In genomic region chr9:70048751-70049415, GRCm38 (mm10) we compare ENCODE assay signal across 9 mouse cellular contexts. TPM values are rescaled to one million over a fixed set of nuclear protein-coding genes. Genes with fewer than 3 reads are reported as not detected.
A peak's percentile ranks its signal among the peaks of the same experiment; 100 is the strongest.
DNase-seq lines count a peak whose midpoint lies in the region; ATAC-seq lines count a peak whose summit lies in the region.
"Had no signal": no experiment of that assay in that cellular context is flagged by ENCODE, and none has a peak within 500 bp of the region (broad histone marks: within the 10 kb centered on the region; RNA-seq: fewer than 3 reads in every experiment).

No protein-coding gene starts in this region.

- H3K4me2 ChIP-seq in midbrain, embryonic 11.5 days, result no peak overlapping the region
- no peak overlapping the region for H3K4me2 ChIP-seq in midbrain, embryonic 16.5 days (ENCODE audit: low read length)
- no peak overlapping the region for H3K4me2 ChIP-seq in kidney, embryonic 16.5 days (replicated peaks; ENCODE audit: low read depth, low read length)
- no peak overlapping the region for H3K4me2 ChIP-seq in stomach, embryonic 16.5 days (ENCODE audit: low read depth, low read length)

- H3K9me3 ChIP-seq in midbrain, embryonic 11.5 days (ENCODE audit: control insufficient read depth, low read length), result no peaks in the 10 kb centered on the region
- H3K9me3 ChIP-seq in midbrain, embryonic 16.5 days (replicated peaks; ENCODE audit: control insufficient read depth, low read length, poor library complexity, severe bottlenecking), result no peaks in the 10 kb centered on the region
- no peaks in the 10 kb centered on the region for H3K9me3 ChIP-seq in kidney, embryonic 16.5 days (ENCODE audit: low read length)
- H3K9me3 ChIP-seq in stomach, embryonic 16.5 days (replicated peaks; ENCODE audit: control insufficient read depth, low read length), result no peaks in the 10 kb centered on the region

- no peaks in the 10 kb centered on the region for H3K36me3 ChIP-seq in midbrain, embryonic 11.5 days (ENCODE audit: control insufficient read depth, insufficient read depth, low read length)
- no peaks in the 10 kb centered on the region for H3K36me3 ChIP-seq in midbrain, embryonic 16.5 days (ENCODE audit: control insufficient read depth, insufficient read depth, low read length)
- no peaks in the 10 kb centered on the region for H3K36me3 ChIP-seq in kidney, embryonic 16.5 days (ENCODE audit: insufficient read depth, low read length)
- H3K36me3 ChIP-seq in stomach, embryonic 16.5 days (ENCODE audit: control insufficient read depth, insufficient read depth, low read length), result no peaks in the 10 kb centered on the region

- H3K4me1 ChIP-seq in midbrain, embryonic 11.5 days (ENCODE audit: control insufficient read depth, insufficient read depth, low read length), result peaks cover 9% of the 10 kb centered on the region
- peaks cover 7% of the 10 kb centered on the region; the same call in 1 of the 2 replicates for H3K4me1 ChIP-seq in midbrain, embryonic 16.5 days (ENCODE audit: control insufficient read depth, insufficient read depth, low read length)
- H3K4me1 ChIP-seq in kidney, embryonic 16.5 days (ENCODE audit: insufficient read depth, low read length), result peaks cover 23% of the 10 kb centered on the region
- peaks cover 15% of the 10 kb centered on the region for H3K4me1 ChIP-seq in stomach, embryonic 16.5 days (ENCODE audit: control insufficient read depth, insufficient read depth, low read length)

- no peak overlapping the region for H3K27ac ChIP-seq in midbrain, embryonic 11.5 days (ENCODE audit: low read depth, low read length)
- no peak overlapping the region for H3K27ac ChIP-seq in midbrain, embryonic 16.5 days (ENCODE audit: low read length)
- H3K27ac ChIP-seq in kidney, embryonic 16.5 days (ENCODE audit: low read length), result peak overlapping the region; percentile 11; the same call in 1 of the 2 replicates
- H3K27ac ChIP-seq in stomach, embryonic 16.5 days (ENCODE audit: low read length), result peak overlapping the region; percentile 39
- H3K27ac ChIP-seq: liver, embryonic 14.5 days had no signal

- no peak for ATAC-seq in midbrain, embryonic 11.5 days (ENCODE audit: low FRiP score)
- ATAC-seq in midbrain, embryonic 16.5 days, result no peak
- no peak for ATAC-seq in kidney, embryonic 16.5 days (ENCODE audit: low FRiP score, low TSS enrichment)
- ATAC-seq in stomach, embryonic 16.5 days (ENCODE audit: insufficient read depth, low FRiP score), result peak; percentile 57; the same call in 1 of the 2 replicates

- DNase-seq in midbrain, embryonic 11.5 days (ENCODE audit: low spot score, missing footprints), result no peak
- DNase-seq in gastrocnemius, postnatal 25 days, result peak; percentile 61
- DNase-seq in layer of hippocampus, postnatal 10 days (ENCODE audit: low spot score in 2 of 2), result no peak
- no peak for DNase-seq in left cerebral cortex, adult 8-10 months (ENCODE audit: low spot score in 2 of 2)
- DNase-seq in left cerebral cortex, adult 18-20 months (ENCODE audit: low spot score in 2 of 2), result no peak

- H3K27me3 ChIP-seq in midbrain, embryonic 11.5 days (ENCODE audit: control insufficient read depth, insufficient read depth, low read length), result no peaks in the 10 kb centered on the region
- no peaks in the 10 kb centered on the region for H3K27me3 ChIP-seq in midbrain, embryonic 16.5 days (ENCODE audit: control insufficient read depth, insufficient read depth, low read depth, low read length)
- no peaks in the 10 kb centered on the region for H3K27me3 ChIP-seq in kidney, embryonic 16.5 days (ENCODE audit: insufficient read depth, low read length)
- H3K27me3 ChIP-seq in stomach, embryonic 16.5 days (ENCODE audit: control insufficient read depth, insufficient read depth, low read length), result no peaks in the 10 kb centered on the region

- H3K9ac ChIP-seq in midbrain, embryonic 11.5 days (ENCODE audit: low read length), result 0 out of 2 replicates have a peak overlapping the region, but pooled peaks have one; percentile 27
- no peak overlapping the region for H3K9ac ChIP-seq in midbrain, embryonic 16.5 days (ENCODE audit: low read depth, low read length)
- no peak overlapping the region for H3K9ac ChIP-seq in kidney, embryonic 16.5 days (replicated peaks; ENCODE audit: low read length)
- H3K9ac ChIP-seq in stomach, embryonic 16.5 days (ENCODE audit: low read length), result peak overlapping the region; percentile 1; the same call in 1 of the 2 replicates
- H3K9ac ChIP-seq: liver, embryonic 14.5 days had no signal

- H3K4me3 ChIP-seq in midbrain, embryonic 11.5 days (ENCODE audit: low read depth, low read length), result no peak overlapping the region
- no peak overlapping the region for H3K4me3 ChIP-seq in midbrain, embryonic 16.5 days (ENCODE audit: low read depth, low read length)
- H3K4me3 ChIP-seq in kidney, embryonic 16.5 days (ENCODE audit: low read length), result no peak overlapping the region
- no peak overlapping the region for H3K4me3 ChIP-seq in stomach, embryonic 16.5 days (replicated peaks; ENCODE audit: low read length)

- WGBS in midbrain, embryonic 11.5 days, result 54% methylated on average over 6 of the region's 6 CpGs
- 53% methylated on average over 6 of the region's 6 CpGs for WGBS in midbrain, embryonic 16.5 days
- WGBS in kidney, embryonic 16.5 days, result 65% methylated on average over 6 of the region's 6 CpGs
- WGBS in stomach, embryonic 16.5 days, result 40% methylated on average over 6 of the region's 6 CpGs

RNA-seq across cellular contexts. Expression of gene Gcnt3, which starts 11.0 kb away (rescaled TPM):
- not detected in 2 replicates for polyA plus RNA-seq in midbrain, embryonic 11.5 days (2014; fragmentation: Nextera tagmentation; extraction: Ambion mirVana)
- polyA plus RNA-seq in midbrain, embryonic 16.5 days (2015; fragmentation: Nextera tagmentation; extraction: Ambion mirVana), result not detected in 2 replicates
- not detected for total RNA-seq in gastrocnemius, postnatal 25 days (2021)
- 1.5 and 1.7 TPM in 2 replicates for polyA plus RNA-seq in kidney, embryonic 16.5 days (2015; fragmentation: Nextera tagmentation; extraction: Ambion mirVana)
- polyA plus RNA-seq in stomach, embryonic 16.5 days (2015; fragmentation: Nextera tagmentation; extraction: Ambion mirVana), result 16.9 and 28.7 TPM in 2 replicates
- total RNA-seq in layer of hippocampus, postnatal 10 days (2021), result not detected
- total RNA-seq in left cerebral cortex, adult 8-10 months (2022), result not detected
- total RNA-seq in left cerebral cortex, adult 18-20 months (2021), result not detected
- polyA plus RNA-seq: liver, embryonic 14.5 days had no signal

RNA-seq across cellular contexts. Expression of gene Gtf2a2, which starts 36.5 kb away (rescaled TPM):
- 221 TPM in 2 replicates for polyA plus RNA-seq in midbrain, embryonic 11.5 days (2014; fragmentation: Nextera tagmentation; extraction: Ambion mirVana)
- polyA plus RNA-seq in midbrain, embryonic 16.5 days (2015; fragmentation: Nextera tagmentation; extraction: Ambion mirVana), result 177 and 184 TPM in 2 replicates
- total RNA-seq in gastrocnemius, postnatal 25 days (2021), result 10 to 100 TPM; 49.2 to 49.9 TPM
- polyA plus RNA-seq in kidney, embryonic 16.5 days (2015; fragmentation: Nextera tagmentation; extraction: Ambion mirVana), result 174 and 181 TPM in 2 replicates
- 169 and 179 TPM in 2 replicates for polyA plus RNA-seq in stomach, embryonic 16.5 days (2015; fragmentation: Nextera tagmentation; extraction: Ambion mirVana)
- 10 to 100 TPM; 71.6 to 73.5 TPM for total RNA-seq in layer of hippocampus, postnatal 10 days (2021)
- 10 to 100 TPM; 46.0 to 59.2 (median 52.4) TPM for total RNA-seq in left cerebral cortex, adult 8-10 months (2022)
- 10 to 100 TPM; 46.5 to 49.9 TPM for total RNA-seq in left cerebral cortex, adult 18-20 months (2021)

RNA-seq across cellular contexts. Expression of gene Bnip2, which starts 59.6 kb away (rescaled TPM):
- polyA plus RNA-seq in midbrain, embryonic 11.5 days (2014; fragmentation: Nextera tagmentation; extraction: Ambion mirVana), result 131 and 136 TPM in 2 replicates
- polyA plus RNA-seq in midbrain, embryonic 16.5 days (2015; fragmentation: Nextera tagmentation; extraction: Ambion mirVana), result 74.0 and 80.4 TPM in 2 replicates
- total RNA-seq in gastrocnemius, postnatal 25 days (2021), result 10 to 100 TPM; 73.6 to 76.0 TPM
- 111 and 116 TPM in 2 replicates for polyA plus RNA-seq in kidney, embryonic 16.5 days (2015; fragmentation: Nextera tagmentation; extraction: Ambion mirVana)
- 86.8 and 98.3 TPM in 2 replicates for polyA plus RNA-seq in stomach, embryonic 16.5 days (2015; fragmentation: Nextera tagmentation; extraction: Ambion mirVana)
- 10 to 100 TPM; 39.5 to 47.6 TPM for total RNA-seq in layer of hippocampus, postnatal 10 days (2021)
- 10 to 100 TPM; 32.1 to 47.1 (median 40.2) TPM for total RNA-seq in left cerebral cortex, adult 8-10 months (2022)
- total RNA-seq in left cerebral cortex, adult 18-20 months (2021), result 10 to 100 TPM; 40.6 to 40.7 TPM

Comparison
In these comparisons a context has a peak if more than half of its experiments do, and no peak if none do; other contexts are left out.
1. H3K9ac ChIP-seq: peak in midbrain, embryonic 11.5 days (single experiment) and stomach, embryonic 16.5 days (single experiment); none in midbrain, embryonic 16.5 days (single experiment) and kidney, embryonic 16.5 days (single experiment).
2. H3K27ac ChIP-seq: peak in kidney, embryonic 16.5 days (single experiment) and stomach, embryonic 16.5 days (single experiment); none in midbrain, embryonic 11.5 days (single experiment) and midbrain, embryonic 16.5 days (single experiment).